Mouse (Mus musculus) thymus, postnatal 10 days (tissue): ENCODE results near the gene Vmn2r111.
"Not testable (repeated sequence)": the region's sequence is repeated elsewhere in the genome, so short reads cannot be mapped to it uniquely, and the experiment has no call there.

Source experiments
- DNase-seq, 2 experiments: peaks; one replicate each; pipeline ENCODE4 v3.0.0; 2021; ENCODE audit warnings: low spot score in 2 of 2

Vmn2r111 gene

DNA sequence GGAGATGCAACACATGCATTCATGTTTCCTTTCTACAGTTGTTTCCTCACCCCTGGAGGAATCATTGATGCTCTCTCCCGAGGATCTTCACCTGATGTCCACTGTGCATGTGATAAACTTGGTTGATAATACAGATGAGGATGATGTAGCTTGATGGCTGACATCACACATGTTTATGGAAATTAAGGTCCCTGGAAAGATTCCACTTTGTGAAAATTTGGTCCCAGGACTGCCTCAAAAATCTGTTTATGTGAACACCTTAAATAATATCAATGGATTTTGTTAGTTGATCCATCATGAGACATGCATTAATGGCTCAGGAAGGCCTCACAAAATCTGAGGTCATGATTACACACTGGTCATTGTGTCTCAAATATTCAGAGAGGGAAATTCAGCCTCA, at the start of gene Vmn2r111:
Vmn2r111 (minus strand) TSS at position 101 of the 400 bp plus-strand sequence.
- DNase-seq, result not testable (repeated sequence)

DNA sequence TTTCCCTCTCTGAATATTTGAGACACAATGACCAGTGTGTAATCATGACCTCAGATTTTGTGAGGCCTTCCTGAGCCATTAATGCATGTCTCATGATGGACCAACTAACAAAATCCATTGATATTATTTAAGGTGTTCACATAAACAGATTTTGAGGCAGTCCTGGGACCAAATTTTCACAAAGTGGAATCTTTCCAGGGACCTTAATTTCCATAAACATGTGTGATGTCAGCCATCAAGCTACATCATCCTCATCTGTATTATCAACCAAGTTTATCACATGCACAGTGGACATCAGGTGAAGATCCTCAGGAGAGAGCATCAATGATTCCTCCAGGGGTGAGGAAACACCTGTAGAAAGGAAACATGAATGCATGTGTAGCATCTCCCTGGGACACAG, 27.4 kb upstream of the Vmn2r111 start, which contains the start of gene Vmn2r112:
Vmn2r112 (plus strand) TSS at position 301 of the 400 bp plus-strand sequence.
- DNase-seq, result not testable (repeated sequence)

DNA sequence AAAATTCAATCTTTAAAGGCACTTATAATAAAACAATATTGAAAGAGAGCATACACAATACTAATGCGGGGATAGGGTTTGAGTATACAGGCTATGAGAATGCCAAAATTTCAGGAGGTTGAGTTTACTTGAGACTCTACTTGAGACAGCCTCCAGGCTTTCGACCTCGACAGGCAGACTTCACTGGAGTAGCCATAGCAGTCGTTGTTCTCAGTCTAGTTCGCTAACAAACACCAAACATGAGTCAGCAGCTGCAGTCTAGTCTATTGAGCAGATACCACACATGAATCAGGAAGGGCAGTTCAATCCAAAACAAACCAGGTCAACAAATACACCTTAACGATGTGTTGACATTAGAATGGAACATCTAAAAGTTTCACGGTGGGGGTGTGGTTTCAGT, 52.8 kb downstream of the Vmn2r111 start:
- DNase-seq, result not testable (repeated sequence)

DNA sequence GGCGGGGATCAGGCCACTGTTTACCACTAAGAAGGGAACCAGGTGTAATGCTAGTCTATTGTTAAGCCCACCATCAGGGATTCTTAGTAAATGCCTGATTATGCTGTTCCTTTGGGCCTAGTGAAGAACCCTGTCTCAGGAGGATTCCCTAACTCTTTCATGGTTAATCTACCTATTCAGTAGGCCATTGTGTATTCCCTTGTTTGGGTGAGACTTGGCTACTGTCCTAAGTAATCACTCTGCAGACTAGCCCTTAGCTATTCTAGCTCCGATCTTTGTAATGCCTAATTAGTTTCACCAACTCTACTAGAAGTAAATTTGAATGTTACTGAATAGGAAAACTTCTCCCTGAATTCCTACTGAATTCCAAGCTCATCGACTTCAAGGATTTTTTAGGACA, 53.2 kb downstream of the Vmn2r111 start:
- not testable (repeated sequence) for DNase-seq

DNA sequence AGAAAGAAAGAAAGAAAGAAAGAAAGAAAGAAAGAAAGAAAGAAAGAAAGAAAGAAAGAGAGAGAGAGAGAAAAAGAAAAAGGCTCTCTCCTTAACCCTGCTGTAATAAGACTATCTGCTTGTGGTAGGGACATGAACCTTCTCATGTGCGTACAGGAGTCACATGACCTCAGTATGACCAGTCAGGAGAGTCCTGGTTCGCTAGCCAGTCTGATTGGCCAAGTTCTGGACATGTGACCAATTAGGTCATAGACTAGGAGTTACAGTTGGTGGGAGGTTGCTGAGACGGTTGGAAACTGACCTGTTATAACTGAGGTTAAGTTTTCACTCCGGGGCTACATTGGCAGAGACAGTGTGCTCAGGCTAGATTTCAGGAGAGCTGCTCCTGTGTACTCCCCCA, 76.2 kb downstream of the Vmn2r111 start:
- no peak for DNase-seq
